Mouse (Mus musculus) heart, embryonic 16.5 days (tissue): Measurements from ENCODE around the gene Plscr1. TPM values are rescaled to one million over a fixed set of nuclear protein-coding genes. Genes with fewer than 3 reads are reported as not detected.

ENCODE experiments used
- ATAC-seq: fragments of 200-750 bp; cut with Nextera tagmentation; replicated peaks from 2 replicates; pipeline ENCODE4 v1.8.0; 2017; ENCODE audit warnings: moderate number of reproducible peaks; ENCODE audit not compliant: insufficient read depth, low FRiP score; ENCODE audit errors: extremely low read depth
- H3K27ac ChIP-seq: fragments of 300-500 bp; sonication (generic); 2 replicates; pipeline ENCODE4 v1.5.1; 2014; ENCODE audit warnings: mild to moderate bottlenecking, low read length, control low read depth, moderate library complexity
- H3K27me3 ChIP-seq: fragments of 300-500 bp; sonication (generic); 2 replicates; pipeline ENCODE4 v1.6.1; 2014; ENCODE audit warnings: low read length, mixed read lengths; ENCODE audit not compliant: control insufficient read depth, insufficient read depth
- H3K36me3 ChIP-seq: fragments of 300-500 bp; sonication (generic); 2 replicates; pipeline ENCODE4 v1.6.1; 2014; ENCODE audit not compliant: control insufficient read depth, insufficient read depth
- H3K4me1 ChIP-seq: fragments of 300-500 bp; sonication (generic); 2 replicates; pipeline ENCODE4 v1.6.1; 2014; ENCODE audit warnings: low read length, mixed read lengths; ENCODE audit not compliant: control insufficient read depth, insufficient read depth
- H3K4me2 ChIP-seq: fragments of 300-500 bp; sonication (generic); 2 replicates; pipeline ENCODE4 v1.6.1; 2014; ENCODE audit warnings: low read depth, mild to moderate bottlenecking, control low read depth, low read length
- H3K4me3 ChIP-seq: fragments of 300-500 bp; sonication (generic); 2 replicates; pipeline ENCODE4 v1.5.1; 2014; ENCODE audit warnings: mild to moderate bottlenecking, control low read depth, low read length
- H3K9ac ChIP-seq: fragments of 300-500 bp; sonication (generic); 2 replicates; pipeline ENCODE4 v1.6.1; 2014; ENCODE audit warnings: low read length, control low read depth
- H3K9me3 ChIP-seq: fragments of 300-500 bp; sonication (generic); replicated peaks from 2 replicates; pipeline ENCODE4 v1.6.1; 2016; ENCODE audit warnings: low read length; ENCODE audit not compliant: control insufficient read depth
- WGBS: fragments of 180-500 bp; shearing (Covaris S2); extraction: QIAGEN DNeasy Blood & Tissue Kit; methylation state at CpG from one replicate; pipeline ENCODE4 v1.1.7; 2014; 5-methylcytosine and 5-hydroxymethylcytosine counted together
- polyA plus RNA-seq: library from polyadenylated mRNA; unstranded; fragments of >200 nt; fragmentation: Nextera tagmentation; extraction: Ambion mirVana; gene quantifications from 2 replicates; pipeline ENCODE4 v1.2.1, GENCODE M21; 2015

The Plscr1 gene
- polyA plus RNA-seq: 25.3 and 26.1 TPM in 2 replicates

DNA sequence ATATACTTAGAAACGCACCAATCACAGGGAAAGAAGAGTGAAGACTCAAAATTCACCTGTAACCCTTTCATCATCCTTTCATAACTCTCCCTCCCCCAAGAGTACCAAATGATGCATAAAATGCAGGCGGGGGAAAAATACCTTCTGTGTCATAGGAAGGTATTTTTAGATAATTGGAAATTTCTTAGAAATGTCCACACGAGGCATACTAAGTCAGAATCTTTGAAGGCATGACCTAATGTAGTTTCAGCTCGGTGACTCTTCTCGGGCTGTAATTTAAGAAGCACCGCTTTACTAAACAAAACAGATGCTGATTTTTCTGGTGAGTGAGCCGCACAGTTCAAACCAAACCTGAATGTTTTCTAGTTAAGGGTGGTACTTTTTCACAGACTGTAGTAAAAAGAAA is at the start of gene Plscr1:
Gene Plscr1, plus strand, starts transcription at position 304 of the 406 bp plus-strand sequence.
- Histone ChIP-seq H3K27me3 (no peaks in the 10 kb centered on the region), H3K9ac (peak within 1 kb of the TSS; percentile 89), H3K27ac (peak within 1 kb of the TSS; percentile 98), H3K4me3 (peak within 1 kb of the TSS; percentile 84), H3K4me1 (peaks cover 14% of the 10 kb centered on the region), H3K9me3 (no peaks in the 10 kb centered on the region), H3K36me3 (no peaks in the 10 kb centered on the region), H3K4me2 (peak within 1 kb of the TSS; percentile 82)
- 37% methylated on average over 7 of the region's 7 CpGs for WGBS
- no peak for ATAC-seq

DNA sequence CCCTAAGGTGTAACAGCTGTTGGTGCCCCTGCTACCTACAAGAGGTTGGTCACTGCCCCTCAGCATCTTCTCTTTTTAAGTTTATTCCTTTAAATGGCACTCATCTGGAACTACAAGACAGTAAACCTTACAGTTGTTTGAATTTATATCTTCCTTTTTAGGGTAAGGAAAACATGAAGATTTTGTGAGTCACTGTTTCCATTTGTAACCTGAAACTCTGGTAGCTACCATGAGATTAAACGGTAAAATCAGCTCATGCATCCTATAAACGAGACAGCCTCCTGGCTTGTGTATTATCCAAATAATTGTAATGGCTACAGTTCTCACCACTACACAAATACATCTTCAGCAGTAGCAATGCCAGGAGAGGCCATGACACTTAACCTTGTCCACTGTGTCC is 45.2 kb upstream of the Plscr1 start:
- H3K4me1 ChIP-seq: no peaks in the 10 kb centered on the region
- H3K4me2 ChIP-seq: no peak overlapping the region
- H3K36me3 ChIP-seq: no peaks in the 10 kb centered on the region
- 53% methylated on average over 2 of the region's 2 CpGs for WGBS
- ATAC-seq: no peak
- H3K9me3 ChIP-seq: no peaks in the 10 kb centered on the region
- H3K27me3 ChIP-seq: no peaks in the 10 kb centered on the region
- no peak overlapping the region for H3K27ac ChIP-seq
- H3K9ac ChIP-seq: no peak overlapping the region
- H3K4me3 ChIP-seq: no peak overlapping the region

DNA sequence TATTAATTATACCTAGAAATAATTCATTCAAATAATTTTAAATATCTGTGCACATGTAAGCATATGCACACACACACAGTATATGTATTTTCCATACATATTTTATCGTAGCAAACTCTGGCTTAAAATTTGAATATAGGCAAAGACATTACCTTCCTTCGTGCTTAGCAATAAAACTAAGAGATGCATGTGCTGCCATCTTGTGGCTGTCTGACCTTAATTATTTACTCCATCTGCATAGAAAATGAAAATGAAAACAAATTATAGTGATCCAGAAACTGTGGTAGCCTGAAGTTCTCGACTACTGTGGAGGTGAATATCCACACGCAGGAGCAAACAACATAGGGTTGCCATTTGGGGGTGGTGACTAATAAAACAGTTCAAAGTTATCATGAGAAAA is 42.2 kb upstream of the Plscr1 start:
- WGBS: 43% methylated on average over 4 of the region's 4 CpGs
- H3K4me2 ChIP-seq: peak overlapping the region; percentile 33; the same call in 1 of the 2 replicates
- H3K9ac ChIP-seq: no peak overlapping the region
- no peak overlapping the region for H3K27ac ChIP-seq
- H3K36me3 ChIP-seq: no peaks in the 10 kb centered on the region
- H3K9me3 ChIP-seq: no peaks in the 10 kb centered on the region
- no peak for ATAC-seq
- peak overlapping the region; percentile 26 for H3K4me3 ChIP-seq
- no peaks in the 10 kb centered on the region for H3K4me1 ChIP-seq
- no peaks in the 10 kb centered on the region for H3K27me3 ChIP-seq

DNA sequence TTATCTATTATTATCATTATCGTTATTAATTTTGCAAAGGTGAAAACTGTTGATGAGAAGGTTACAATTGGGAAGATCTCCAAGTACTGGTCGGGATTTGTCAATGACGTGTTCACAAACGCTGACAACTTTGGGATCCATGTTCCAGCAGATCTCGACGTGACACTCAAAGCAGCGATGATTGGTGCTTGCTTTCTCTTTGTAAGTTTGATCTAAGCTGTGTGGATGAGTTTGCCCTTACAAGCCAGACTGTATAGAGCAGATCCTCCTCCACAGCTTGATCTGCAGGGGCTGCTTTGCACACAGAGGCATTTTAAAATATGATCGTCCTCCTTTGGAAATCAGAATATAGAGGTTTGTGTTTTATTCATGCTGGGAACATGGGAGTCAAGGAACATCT is 41.8 kb upstream of the Plscr1 start:
- H3K36me3 ChIP-seq: no peaks in the 10 kb centered on the region
- no peaks in the 10 kb centered on the region for H3K27me3 ChIP-seq
- H3K4me2 ChIP-seq: peak overlapping the region; percentile 33; the same call in 1 of the 2 replicates
- peak overlapping the region; percentile 26 for H3K4me3 ChIP-seq
- H3K4me1 ChIP-seq: no peaks in the 10 kb centered on the region
- H3K27ac ChIP-seq: no peak overlapping the region
- no peaks in the 10 kb centered on the region for H3K9me3 ChIP-seq
- 64% methylated on average over 8 of the region's 8 CpGs for WGBS
- H3K9ac ChIP-seq: no peak overlapping the region
- ATAC-seq: no peak

DNA sequence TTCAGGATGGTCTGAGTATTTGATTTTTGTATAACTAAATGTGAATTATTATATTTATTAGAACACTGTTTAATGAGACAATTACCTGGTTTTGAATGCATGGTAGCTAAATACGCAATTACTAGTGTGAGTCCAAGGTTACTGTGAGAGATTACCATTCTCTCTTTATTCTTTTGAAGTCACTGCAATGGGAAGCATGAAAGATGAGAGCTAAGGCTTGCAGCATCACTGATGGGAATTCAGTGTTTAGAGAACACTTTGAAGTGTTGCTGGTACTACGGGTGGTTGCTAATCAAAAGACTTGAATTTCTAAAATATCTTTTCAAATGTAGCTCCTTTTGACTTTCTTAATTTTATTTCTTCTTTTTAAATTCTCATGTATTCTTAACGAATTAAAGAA is 39.7 kb upstream of the Plscr1 start:
- no peaks in the 10 kb centered on the region for H3K4me1 ChIP-seq
- no peaks in the 10 kb centered on the region for H3K9me3 ChIP-seq
- H3K36me3 ChIP-seq: no peaks in the 10 kb centered on the region
- WGBS: 74% methylated on average over 3 of the region's 3 CpGs
- no peak overlapping the region for H3K4me2 ChIP-seq
- ATAC-seq: no peak
- no peak overlapping the region for H3K4me3 ChIP-seq
- H3K9ac ChIP-seq: no peak overlapping the region
- H3K27me3 ChIP-seq: no peaks in the 10 kb centered on the region
- H3K27ac ChIP-seq: no peak overlapping the region

DNA sequence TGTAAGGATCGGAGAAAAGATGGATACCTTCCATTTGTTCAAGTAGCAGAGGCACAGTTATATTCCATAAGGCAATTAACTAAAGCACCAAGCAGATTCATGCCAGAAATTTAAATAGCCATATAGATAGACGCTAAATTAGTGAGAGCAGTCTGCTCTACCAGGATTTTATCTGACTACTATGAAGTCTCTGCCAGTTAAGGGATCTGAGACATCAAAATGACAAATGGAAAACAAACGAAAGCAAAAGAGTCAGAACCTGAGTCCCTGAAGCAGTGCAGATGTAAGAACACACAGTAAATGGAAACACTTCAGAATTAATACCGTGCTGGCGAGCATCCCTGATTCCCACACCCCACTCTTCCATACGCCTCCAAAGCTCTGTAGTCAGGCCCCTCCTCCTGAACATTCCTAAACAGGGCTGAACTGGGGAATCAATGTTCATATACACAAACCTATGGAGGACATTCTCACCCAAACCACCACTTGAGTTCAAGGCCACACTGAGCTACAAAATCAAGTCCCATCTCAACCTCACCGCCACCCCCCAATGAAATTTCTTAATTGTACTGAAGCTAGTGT is 39.1 kb upstream of the Plscr1 start:
- 66% methylated on average over 7 of the region's 7 CpGs for WGBS
- no peaks in the 10 kb centered on the region for H3K4me1 ChIP-seq

DNA sequence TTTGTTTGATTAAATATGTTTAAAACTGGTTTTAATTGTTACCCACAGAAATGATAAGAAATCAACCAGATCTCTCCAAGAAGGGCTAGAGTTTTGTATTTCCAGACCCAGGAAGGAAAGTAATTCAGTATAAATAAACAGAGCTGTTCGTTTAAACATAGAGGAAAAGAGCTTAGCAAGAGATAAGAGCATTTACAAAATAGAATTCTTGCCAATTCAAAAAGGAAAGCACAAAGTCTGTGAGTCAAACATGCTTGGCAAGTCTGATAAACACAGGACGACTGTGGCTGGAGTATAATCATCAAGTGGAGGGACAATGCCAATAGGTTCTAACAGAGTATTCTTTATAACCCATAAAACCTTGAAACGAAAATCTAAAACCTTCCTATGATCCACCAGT is 38.5 kb upstream of the Plscr1 start:
- Histone ChIP-seq H3K27ac (no peak overlapping the region), H3K36me3 (no peaks in the 10 kb centered on the region), H3K4me1 (no peaks in the 10 kb centered on the region), H3K9me3 (no peaks in the 10 kb centered on the region), H3K9ac (no peak overlapping the region), H3K27me3 (no peaks in the 10 kb centered on the region), H3K4me2 (no peak overlapping the region), H3K4me3 (no peak overlapping the region)
- 31% methylated on average over 3 of the region's 3 CpGs for WGBS
- no peak for ATAC-seq

More for the DNA sequence above, 39.1 kb upstream of the Plscr1 start:
- H3K4me3 ChIP-seq: no peak overlapping the region
- ATAC-seq: no peak
- H3K36me3 ChIP-seq: no peaks in the 10 kb centered on the region
- no peaks in the 10 kb centered on the region for H3K9me3 ChIP-seq
- no peak overlapping the region for H3K27ac ChIP-seq
- H3K27me3 ChIP-seq: no peaks in the 10 kb centered on the region
- no peak overlapping the region for H3K9ac ChIP-seq
- H3K4me2 ChIP-seq: no peak overlapping the region

DNA sequence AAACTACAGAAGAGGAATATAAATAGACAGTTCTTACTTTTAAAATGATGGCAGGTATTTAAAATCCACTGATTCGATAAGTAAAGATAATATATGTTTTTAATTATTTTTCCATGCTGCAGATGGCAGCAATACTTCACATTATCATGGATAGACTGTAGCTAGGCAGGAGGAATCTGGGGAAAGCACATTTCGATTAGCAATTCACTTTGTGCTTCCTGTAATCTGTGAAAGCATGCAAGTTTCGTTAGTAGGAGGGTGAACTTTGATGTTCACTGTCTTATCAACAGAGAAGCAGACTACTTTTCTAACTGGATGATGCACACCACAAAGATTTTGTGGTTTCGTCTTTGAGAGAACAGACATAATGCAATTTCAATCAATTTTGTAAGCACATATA is 32.1 kb upstream of the Plscr1 start:
- Histone ChIP-seq H3K27me3 (no peaks in the 10 kb centered on the region), H3K4me2 (no peak overlapping the region), H3K36me3 (no peaks in the 10 kb centered on the region), H3K9ac (no peak overlapping the region), H3K4me3 (no peak overlapping the region), H3K27ac (no peak overlapping the region), H3K4me1 (no peaks in the 10 kb centered on the region), H3K9me3 (no peaks in the 10 kb centered on the region)
- ATAC-seq: no peak
- 43% methylated on average over 4 of the region's 4 CpGs for WGBS

DNA sequence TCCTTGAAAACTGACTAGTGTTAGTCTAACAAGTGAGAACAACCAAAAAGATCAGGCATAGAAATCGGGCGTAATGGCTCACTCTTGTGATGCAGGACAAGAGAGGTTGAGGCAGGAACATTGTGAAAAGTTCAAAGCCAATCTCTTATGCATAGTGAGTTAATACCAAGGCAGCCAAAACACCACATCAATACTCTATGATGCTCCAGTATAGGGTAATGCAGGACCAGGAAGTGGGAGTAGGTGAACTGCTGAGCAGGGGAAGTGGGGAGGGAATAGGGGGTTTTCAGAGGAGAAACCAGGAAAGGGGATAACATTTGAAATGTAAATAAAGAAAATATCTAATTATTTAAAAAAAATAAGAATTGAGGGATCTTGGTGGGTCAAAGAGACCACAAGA is 31.7 kb upstream of the Plscr1 start:
- Histone ChIP-seq H3K4me3 (no peak overlapping the region), H3K36me3 (no peaks in the 10 kb centered on the region), H3K9me3 (no peaks in the 10 kb centered on the region), H3K27ac (no peak overlapping the region), H3K9ac (no peak overlapping the region), H3K4me1 (no peaks in the 10 kb centered on the region), H3K4me2 (no peak overlapping the region), H3K27me3 (no peaks in the 10 kb centered on the region)
- 82% methylated on average over 2 of the region's 2 CpGs for WGBS
- no peak for ATAC-seq
